Comparison of ENCODE assay signal across 30 mouse cellular contexts in genomic region chr2:65548665-65549064, GRCm38 (mm10). TPM values are rescaled to one million over a fixed set of nuclear protein-coding genes. Genes with fewer than 3 reads are reported as not detected.
"Had no signal": no experiment of that assay in that cellular context is flagged by ENCODE, and none has a peak within 500 bp of the region (broad histone marks: within the 10 kb centered on the region; RNA-seq: fewer than 3 reads in every experiment).

No protein-coding gene starts in this region.

- H3K9ac ChIP-seq: embryonic facial prominence, embryonic 12.5 days; embryonic facial prominence, embryonic 13.5 days; embryonic facial prominence, embryonic 15.5 days; forebrain, embryonic 12.5 days; forebrain, embryonic 13.5 days; forebrain, embryonic 15.5 days; forebrain, postnatal 0 days had no signal

- H3K9me3 ChIP-seq: embryonic facial prominence, embryonic 10.5 days; embryonic facial prominence, embryonic 12.5 days; embryonic facial prominence, embryonic 13.5 days; embryonic facial prominence, embryonic 15.5 days; forebrain, embryonic 10.5 days; forebrain, embryonic 12.5 days; forebrain, embryonic 13.5 days; forebrain, embryonic 15.5 days had no signal

- H3K4me2 ChIP-seq: embryonic facial prominence, embryonic 12.5 days; embryonic facial prominence, embryonic 13.5 days; embryonic facial prominence, embryonic 15.5 days; forebrain, embryonic 12.5 days; forebrain, embryonic 13.5 days; forebrain, embryonic 15.5 days had no signal

- ATAC-seq: forebrain, embryonic 13.5 days; forebrain, embryonic 14.5 days; forebrain, embryonic 15.5 days; forebrain, embryonic 16.5 days; forebrain, postnatal 0 days had no signal

- H3K4me1 ChIP-seq: embryonic facial prominence, embryonic 12.5 days; embryonic facial prominence, embryonic 15.5 days had no signal

- H3K36me3 ChIP-seq: embryonic facial prominence, embryonic 10.5 days; embryonic facial prominence, embryonic 12.5 days; embryonic facial prominence, embryonic 13.5 days; embryonic facial prominence, embryonic 15.5 days; forebrain, embryonic 10.5 days; forebrain, embryonic 12.5 days; forebrain, embryonic 15.5 days had no signal

- H3K27me3 ChIP-seq: embryonic facial prominence, embryonic 12.5 days; embryonic facial prominence, embryonic 13.5 days; embryonic facial prominence, embryonic 15.5 days; forebrain, embryonic 12.5 days; forebrain, embryonic 13.5 days; forebrain, embryonic 15.5 days had no signal

- H3K27ac ChIP-seq: embryonic facial prominence, embryonic 10.5 days; embryonic facial prominence, embryonic 12.5 days; embryonic facial prominence, embryonic 13.5 days; embryonic facial prominence, embryonic 15.5 days; forebrain, embryonic 10.5 days; forebrain, embryonic 12.5 days; forebrain, embryonic 13.5 days; forebrain, embryonic 15.5 days; gastrocnemius, adult 2 months had no signal

- H3K4me3 ChIP-seq: embryonic facial prominence, embryonic 10.5 days; embryonic facial prominence, embryonic 12.5 days; embryonic facial prominence, embryonic 13.5 days; embryonic facial prominence, embryonic 15.5 days; erythroblast, embryonic 14.5 days; forebrain, embryonic 10.5 days; forebrain, embryonic 12.5 days; forebrain, embryonic 13.5 days; forebrain, embryonic 15.5 days; gastrocnemius, adult 2 months had no signal

- DNase-seq: cerebellum, adult 2 months; cerebellum, adult 8-10 months; cerebellum, adult 9-10 months; cerebellum, adult 9-11 months; cerebellum, postnatal 10 days; cerebellum, postnatal 14 days; cerebellum, postnatal 25 days; cerebellum, postnatal 36 days; embryo, embryonic 11 days; forebrain, postnatal 0 days; gastrocnemius, adult 2 months; gastrocnemius, postnatal 10 days; gastrocnemius, postnatal 14 days; gastrocnemius, postnatal 25 days; gastrocnemius, postnatal 36 days; heart, adult 11 months; heart, adult 18-20 months had no signal

RNA-seq across cellular contexts. Expression of gene Scn3a, which starts 18.8 kb away (rescaled TPM):
- total RNA-seq: common myeloid progenitor, adult 5-6 weeks; granulocyte monocyte progenitor cell, adult 5-6 weeks had no signal
- polyA plus RNA-seq: erythroblast, embryonic 14.5 days had no signal
